Mouse (Mus musculus): ENCODE measurements around the gene Ano1. TPM values are rescaled to one million over a fixed set of nuclear protein-coding genes. Genes with fewer than 3 reads are reported as not detected.

Gene Ano1
- polyA plus RNA-seq, 1 experiment from 2014 or later, result 2.6 TPM

GRCm38 (mm10) chr7:144696764-144697704 lies 54.7 kb downstream of the Ano1 start:
- no peaks in the 10 kb centered on the region for H3K27me3 ChIP-seq (ENCODE audit: control insufficient read depth, insufficient read depth, low read length)
- H3K4me1 ChIP-seq (ENCODE audit: control insufficient read depth, insufficient read depth, low read length), result no peaks in the 10 kb centered on the region
- DNase-seq (ENCODE audit: low spot score) (no peak), ATAC-seq (ENCODE audit: insufficient read depth, low FRiP score, low TSS enrichment) (no peak)
- H3K4me3 ChIP-seq (ENCODE audit: low read depth, low read length), result no peak overlapping the region
- H3K9me3 ChIP-seq (ENCODE audit: control insufficient read depth, low read length), result no peaks in the 10 kb centered on the region
- H3K9ac ChIP-seq (ENCODE audit: low read length), result no peak overlapping the region
- 71% methylated on average over 7 of the region's 7 CpGs for WGBS
- H3K4me2 ChIP-seq (ENCODE audit: low read depth), result no peak overlapping the region
- no peak overlapping the region for H3K27ac ChIP-seq (ENCODE audit: low read depth, low read length)
- no peaks in the 10 kb centered on the region for H3K36me3 ChIP-seq (ENCODE audit: control insufficient read depth, insufficient read depth, low read length)

GRCm38 (mm10) chr7:144689855-144690254 lies 61.9 kb downstream of the Ano1 start:
- no peak for DNase-seq (ENCODE audit: low spot score)
- ATAC-seq (ENCODE audit: insufficient read depth, low FRiP score, low TSS enrichment), result no peak
- Histone ChIP-seq H3K4me3 (ENCODE audit: low read depth, low read length) (no peak overlapping the region), H3K9ac (ENCODE audit: low read length) (no peak overlapping the region), H3K27me3 (ENCODE audit: control insufficient read depth, insufficient read depth, low read length) (no peaks in the 10 kb centered on the region), H3K4me1 (ENCODE audit: control insufficient read depth, insufficient read depth, low read length) (no peaks in the 10 kb centered on the region), H3K27ac (ENCODE audit: low read depth, low read length) (no peak overlapping the region), H3K36me3 (ENCODE audit: control insufficient read depth, insufficient read depth, low read length) (no peaks in the 10 kb centered on the region), H3K9me3 (ENCODE audit: control insufficient read depth, low read length) (no peaks in the 10 kb centered on the region), H3K4me2 (ENCODE audit: low read depth) (no peak overlapping the region)
- WGBS, result 75% methylated on average over 2 of the region's 2 CpGs

- 50% methylated on average over 7 of the region's 7 CpGs for WGBS
- no peak overlapping the region for H3K27ac ChIP-seq (ENCODE audit: low read depth, low read length)
Measured at GRCm38 (mm10) chr7:144689136-144689535, 62.6 kb downstream of the Ano1 start.

GRCm38 (mm10) chr7:144687663-144688381 lies 64.0 kb downstream of the Ano1 start:
- no peak for DNase-seq (ENCODE audit: low spot score)
- ATAC-seq (ENCODE audit: insufficient read depth, low FRiP score, low TSS enrichment), result no peak; the same call in 1 of the 2 replicates
- no peaks in the 10 kb centered on the region for H3K4me1 ChIP-seq (ENCODE audit: control insufficient read depth, insufficient read depth, low read length)
- WGBS, result 89% methylated on average over 2 of the region's 2 CpGs
- no peak overlapping the region for H3K27ac ChIP-seq (ENCODE audit: low read depth, low read length)
- no peaks in the 10 kb centered on the region for H3K9me3 ChIP-seq (ENCODE audit: control insufficient read depth, low read length)
- no peak overlapping the region for H3K4me2 ChIP-seq (ENCODE audit: low read depth)
- H3K27me3 ChIP-seq (ENCODE audit: control insufficient read depth, insufficient read depth, low read length), result no peaks in the 10 kb centered on the region
- no peak overlapping the region for H3K4me3 ChIP-seq (ENCODE audit: low read depth, low read length)
- no peak overlapping the region for H3K9ac ChIP-seq (ENCODE audit: low read length)
- H3K36me3 ChIP-seq (ENCODE audit: control insufficient read depth, insufficient read depth, low read length), result no peaks in the 10 kb centered on the region

More at GRCm38 (mm10) chr7:144689136-144689535, 62.6 kb downstream of the Ano1 start:
- Histone ChIP-seq H3K4me2 (ENCODE audit: low read depth) (no peak overlapping the region), H3K4me1 (ENCODE audit: control insufficient read depth, insufficient read depth, low read length) (no peaks in the 10 kb centered on the region), H3K9ac (ENCODE audit: low read length) (no peak overlapping the region), H3K36me3 (ENCODE audit: control insufficient read depth, insufficient read depth, low read length) (no peaks in the 10 kb centered on the region), H3K9me3 (ENCODE audit: control insufficient read depth, low read length) (no peaks in the 10 kb centered on the region), H3K4me3 (ENCODE audit: low read depth, low read length) (no peak overlapping the region), H3K27me3 (ENCODE audit: control insufficient read depth, insufficient read depth, low read length) (no peaks in the 10 kb centered on the region)
- DNase-seq (ENCODE audit: low spot score), result peak; percentile 26
- no peak for ATAC-seq (ENCODE audit: insufficient read depth, low FRiP score, low TSS enrichment)

- ATAC-seq (ENCODE audit: insufficient read depth, low FRiP score, low TSS enrichment), result no peak
- H3K27ac ChIP-seq (ENCODE audit: low read depth, low read length), result no peak overlapping the region
Measured at GRCm38 (mm10) chr7:144684947-144685346, 66.8 kb downstream of the Ano1 start.

GRCm38 (mm10) chr7:144684467-144684866 lies 67.3 kb downstream of the Ano1 start:
- ATAC-seq (ENCODE audit: insufficient read depth, low FRiP score, low TSS enrichment), result no peak
- no peak overlapping the region for H3K27ac ChIP-seq (ENCODE audit: low read depth, low read length)
- no peak for DNase-seq (ENCODE audit: low spot score)

More at GRCm38 (mm10) chr7:144684947-144685346, 66.8 kb downstream of the Ano1 start:
- no peak for DNase-seq (ENCODE audit: low spot score)
- Histone ChIP-seq H3K27me3 (ENCODE audit: control insufficient read depth, insufficient read depth, low read length) (peaks cover 1% of the 10 kb centered on the region; the same call in 1 of the 2 replicates), H3K9me3 (ENCODE audit: control insufficient read depth, low read length) (no peaks in the 10 kb centered on the region), H3K36me3 (ENCODE audit: control insufficient read depth, insufficient read depth, low read length) (no peaks in the 10 kb centered on the region), H3K4me3 (ENCODE audit: low read depth, low read length) (no peak overlapping the region), H3K9ac (ENCODE audit: low read length) (no peak overlapping the region), H3K4me1 (ENCODE audit: control insufficient read depth, insufficient read depth, low read length) (no peaks in the 10 kb centered on the region), H3K4me2 (ENCODE audit: low read depth) (no peak overlapping the region)
- 71% methylated on average over 4 of the region's 4 CpGs for WGBS

GRCm38 (mm10) chr7:144680096-144680495 lies 71.7 kb downstream of the Ano1 start:
- Histone ChIP-seq H3K4me1 (ENCODE audit: control insufficient read depth, insufficient read depth, low read length) (peaks cover 6% of the 10 kb centered on the region; the same call in 1 of the 2 replicates), H3K27me3 (ENCODE audit: control insufficient read depth, insufficient read depth, low read length) (peaks cover 23% of the 10 kb centered on the region), H3K9ac (ENCODE audit: low read length) (no peak overlapping the region), H3K36me3 (ENCODE audit: control insufficient read depth, insufficient read depth, low read length) (no peaks in the 10 kb centered on the region), H3K4me2 (ENCODE audit: low read depth) (no peak overlapping the region), H3K9me3 (ENCODE audit: control insufficient read depth, low read length) (no peaks in the 10 kb centered on the region), H3K27ac (ENCODE audit: low read depth, low read length) (no peak overlapping the region), H3K4me3 (ENCODE audit: low read depth, low read length) (no peak overlapping the region)
- DNase-seq (ENCODE audit: low spot score), result no peak
- whole genome bisulfite sequencing, result 82% methylated on average over 5 of the region's 5 CpGs
- no peak for ATAC-seq (ENCODE audit: insufficient read depth, low FRiP score, low TSS enrichment)

More at GRCm38 (mm10) chr7:144684467-144684866, 67.3 kb downstream of the Ano1 start:
- Histone ChIP-seq H3K36me3 (ENCODE audit: control insufficient read depth, insufficient read depth, low read length) (no peaks in the 10 kb centered on the region), H3K9me3 (ENCODE audit: control insufficient read depth, low read length) (no peaks in the 10 kb centered on the region), H3K27me3 (ENCODE audit: control insufficient read depth, insufficient read depth, low read length) (peaks cover 6% of the 10 kb centered on the region), H3K9ac (ENCODE audit: low read length) (no peak overlapping the region), H3K4me2 (ENCODE audit: low read depth) (no peak overlapping the region), H3K4me1 (ENCODE audit: control insufficient read depth, insufficient read depth, low read length) (no peaks in the 10 kb centered on the region), H3K4me3 (ENCODE audit: low read depth, low read length) (no peak overlapping the region)
- WGBS, result 73% methylated on average over 5 of the region's 5 CpGs

- H3K4me1 ChIP-seq (ENCODE audit: control insufficient read depth, insufficient read depth, low read length), result peaks cover 6% of the 10 kb centered on the region; the same call in 1 of the 2 replicates
- no peak overlapping the region for H3K27ac ChIP-seq (ENCODE audit: low read depth, low read length)
- no peak overlapping the region; the same call in 1 of the 2 replicates for H3K9ac ChIP-seq (ENCODE audit: low read length)
- H3K36me3 ChIP-seq (ENCODE audit: control insufficient read depth, insufficient read depth, low read length), result no peaks in the 10 kb centered on the region
- peak overlapping the region; percentile 59 for H3K4me2 ChIP-seq (ENCODE audit: low read depth)
- H3K4me3 ChIP-seq (ENCODE audit: low read depth, low read length), result peak overlapping the region; percentile 34
- H3K27me3 ChIP-seq (ENCODE audit: control insufficient read depth, insufficient read depth, low read length), result peaks cover 23% of the 10 kb centered on the region
- no peaks in the 10 kb centered on the region for H3K9me3 ChIP-seq (ENCODE audit: control insufficient read depth, low read length)
- ATAC-seq (ENCODE audit: insufficient read depth, low FRiP score, low TSS enrichment) (no peak), DNase-seq (ENCODE audit: low spot score) (peak; percentile 35)
- WGBS, result 8% methylated on average over 62 of the region's 68 CpGs
Measured at GRCm38 (mm10) chr7:144678241-144679030, 73.3 kb downstream of the Ano1 start.
